Mouse (Mus musculus): ENCODE results near the gene Mindy2. TPM values are rescaled to one million over a fixed set of nuclear protein-coding genes. Genes with fewer than 3 reads are reported as not detected.
"Not testable (repeated sequence)": the region's sequence is repeated elsewhere in the genome, so short reads cannot be mapped to it uniquely, and the experiment has no call there.

Mindy2 gene
- polyA plus RNA-seq, 1 experiment, result 32.1 TPM

- no peak overlapping the region for H3K4me3 ChIP-seq (ENCODE audit: insufficient read depth, low read depth, low read length)
- H3K27ac ChIP-seq (replicated peaks; ENCODE audit: low read depth, low read length), result no peak overlapping the region
- no peaks in the 10 kb centered on the region for H3K4me1 ChIP-seq (ENCODE audit: control insufficient read depth, insufficient read depth, insufficient read length, low read length)
Measured at GRCm38 (mm10) chr9:70570351-70570750, 86.6 kb downstream of the Mindy2 start.

GRCm38 (mm10) chr9:70567651-70568050, 89.3 kb downstream of the Mindy2 start:
- H3K4me3 ChIP-seq (ENCODE audit: insufficient read depth, low read depth, low read length), result no peak overlapping the region
- peaks cover 2% of the 10 kb centered on the region; the same call in 1 of the 2 replicates for H3K4me1 ChIP-seq (ENCODE audit: control insufficient read depth, insufficient read depth, insufficient read length, low read length)
- no peak overlapping the region for H3K27ac ChIP-seq (replicated peaks; ENCODE audit: low read depth, low read length)

- Histone ChIP-seq H3K4me3 (ENCODE audit: insufficient read depth, low read depth, low read length) (no peak overlapping the region), H3K4me1 (ENCODE audit: control insufficient read depth, insufficient read depth, insufficient read length, low read length) (peaks cover 2% of the 10 kb centered on the region; the same call in 1 of the 2 replicates), H3K27ac (replicated peaks; ENCODE audit: low read depth, low read length) (no peak overlapping the region)
Measured at GRCm38 (mm10) chr9:70562825-70563224, 94.1 kb downstream of the Mindy2 start.

- H3K27ac ChIP-seq (replicated peaks; ENCODE audit: low read depth, low read length), result no peak overlapping the region
Measured at GRCm38 (mm10) chr9:70556796-70557195, 100.2 kb downstream of the Mindy2 start.

GRCm38 (mm10) chr9:70555431-70555830, 101.5 kb downstream of the Mindy2 start:
- no peak overlapping the region for H3K27ac ChIP-seq (replicated peaks; ENCODE audit: low read depth, low read length)
- H3K4me1 ChIP-seq (ENCODE audit: control insufficient read depth, insufficient read depth, insufficient read length, low read length), result no peaks in the 10 kb centered on the region; the same call in 1 of the 2 replicates
- H3K4me3 ChIP-seq (ENCODE audit: insufficient read depth, low read depth, low read length), result no peak overlapping the region

More at GRCm38 (mm10) chr9:70556796-70557195, 100.2 kb downstream of the Mindy2 start:
- H3K4me1 ChIP-seq (ENCODE audit: control insufficient read depth, insufficient read depth, insufficient read length, low read length), result no peaks in the 10 kb centered on the region
- H3K4me3 ChIP-seq (ENCODE audit: insufficient read depth, low read depth, low read length), result no peak overlapping the region

GRCm38 (mm10) chr9:70552233-70552632, 104.7 kb downstream of the Mindy2 start:
- not testable (repeated sequence) for H3K4me3 ChIP-seq (ENCODE audit: insufficient read depth, low read depth, low read length); H3K4me1 ChIP-seq (ENCODE audit: control insufficient read depth, insufficient read depth, insufficient read length, low read length); H3K27ac ChIP-seq (replicated peaks; ENCODE audit: low read depth, low read length)

- no peak overlapping the region for H3K4me3 ChIP-seq (ENCODE audit: insufficient read depth, low read depth, low read length)
- no peaks in the 10 kb centered on the region; the same call in 1 of the 2 replicates for H3K4me1 ChIP-seq (ENCODE audit: control insufficient read depth, insufficient read depth, insufficient read length, low read length)
- H3K27ac ChIP-seq (replicated peaks; ENCODE audit: low read depth, low read length), result no peak overlapping the region
Measured at GRCm38 (mm10) chr9:70551524-70551923, 105.5 kb downstream of the Mindy2 start.

Other genes starting within 250 kb of the Mindy2 start
- gene Ccnb2, start 235.6 kb downstream of the Mindy2 start, polyA plus RNA-seq (2012; ENCODE audit: insufficient read depth, insufficient read length, missing spikeins), result not detected in 2 replicates
- 11.6 and 13.3 TPM in 2 replicates for gene Rnf111, start 153.4 kb downstream of the Mindy2 start, polyA plus RNA-seq (2012; ENCODE audit: insufficient read depth, insufficient read length, missing spikeins)
- gene Sltm, start 114.4 kb downstream of the Mindy2 start, polyA plus RNA-seq (2012; ENCODE audit: insufficient read depth, insufficient read length, missing spikeins), result 16.5 and 19.0 TPM in 2 replicates
- 3.3 and 3.8 TPM in 2 replicates for gene Gm10642, start 923 bp downstream of the Mindy2 start, polyA plus RNA-seq (2012; ENCODE audit: insufficient read depth, insufficient read length, missing spikeins)
- 13.5 and 15.4 TPM in 2 replicates for gene Adam10, start 21.8 kb upstream of the Mindy2 start, polyA plus RNA-seq (2012; ENCODE audit: insufficient read depth, insufficient read length, missing spikeins)

Measured in brown adipose tissue, adult 24 weeks (tissue).